In the genomic region with DNA sequence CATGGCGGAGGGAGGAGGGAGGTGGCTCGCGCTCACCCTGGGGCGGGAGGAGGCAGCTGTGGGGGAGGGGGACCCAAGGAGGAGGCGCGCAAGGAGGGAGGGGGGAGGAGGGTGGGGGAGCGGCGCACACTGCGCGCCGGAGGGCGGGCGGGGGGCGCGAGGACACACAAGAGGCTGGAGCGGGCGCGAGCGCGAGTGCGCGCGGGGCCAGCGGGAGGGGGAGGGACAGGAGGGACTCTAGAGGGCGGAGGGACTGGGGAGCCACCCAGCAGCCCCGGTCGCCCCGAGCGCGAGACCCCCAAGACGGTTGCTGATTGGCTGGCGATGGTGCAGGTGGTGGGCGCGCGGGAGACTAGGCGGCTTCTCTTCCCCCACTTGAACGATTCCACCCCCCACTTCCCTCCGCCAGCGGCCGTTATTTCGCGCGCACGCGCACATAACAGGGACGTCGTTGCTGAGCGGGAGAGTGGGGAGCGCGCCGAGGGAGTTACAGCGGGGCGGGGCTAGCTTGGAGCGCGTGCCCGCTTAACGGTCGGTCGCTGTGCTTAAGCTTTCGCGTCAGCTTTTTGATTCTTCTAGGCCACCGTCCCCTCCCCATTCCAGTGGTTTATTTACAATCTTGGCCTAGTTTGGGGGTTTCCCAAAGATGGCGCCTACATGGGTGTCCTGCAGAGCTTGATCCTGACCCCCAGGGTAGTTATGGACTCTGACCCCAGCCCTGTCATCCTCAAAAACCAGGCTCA, we compare ENCODE assay signal across 8 mouse cellular contexts. TPM values are rescaled to one million over a fixed set of nuclear protein-coding genes. Genes with fewer than 3 reads are reported as not detected.
A peak's percentile ranks its signal among the peaks of the same experiment; 100 is the strongest.
DNase-seq lines count a peak whose midpoint lies in the region; ATAC-seq and TF ChIP-seq lines count a peak whose summit lies in the region.

A gene (minus strand): TSS at position 54 of the 743 bp plus-strand sequence.

- H3K36me3 ChIP-seq in forebrain, embryonic 10.5 days (replicated peaks): peaks cover 85% of the 10 kb centered on the region
- H3K36me3 ChIP-seq in heart, embryonic 15.5 days: peaks cover 47% of the 10 kb centered on the region
- peaks cover 73% of the 10 kb centered on the region for H3K36me3 ChIP-seq in liver, embryonic 14.5 days (replicated peaks; ENCODE audit: control insufficient read depth, insufficient read depth, low read depth)
- peaks cover 23% of the 10 kb centered on the region for H3K36me3 ChIP-seq in neural tube, embryonic 11.5 days (ENCODE audit: control insufficient read depth, insufficient read depth, low read length)
- H3K36me3 ChIP-seq in stomach, postnatal 0 days (ENCODE audit: control insufficient read depth, insufficient read depth, low read length): peaks cover 6% of the 10 kb centered on the region; the same call in 1 of the 2 replicates

- H3K4me1 ChIP-seq in forebrain, embryonic 10.5 days: peaks cover 47% of the 10 kb centered on the region
- H3K4me1 ChIP-seq in heart, embryonic 15.5 days (replicated peaks): peaks cover 38% of the 10 kb centered on the region
- peaks cover 35 to 36% of the 10 kb centered on the region in 2 experiments for H3K4me1 ChIP-seq in liver, embryonic 14.5 days (replicated peaks; ENCODE audit: control insufficient read depth in 2 of 2, insufficient read depth in 2 of 2, low read length in 1 of 2)
- H3K4me1 ChIP-seq in neural tube, embryonic 11.5 days (ENCODE audit: control insufficient read depth, insufficient read depth, low read length): peaks cover 34% of the 10 kb centered on the region
- peaks cover 11% of the 10 kb centered on the region for H3K4me1 ChIP-seq in stomach, postnatal 0 days (replicated peaks; ENCODE audit: control insufficient read depth, insufficient read depth)

- H3K9me3 ChIP-seq in forebrain, embryonic 10.5 days: no peaks in the 10 kb centered on the region
- no peaks in the 10 kb centered on the region for H3K9me3 ChIP-seq in heart, embryonic 15.5 days (replicated peaks)
- no peaks in the 10 kb centered on the region for H3K9me3 ChIP-seq in liver, embryonic 14.5 days (ENCODE audit: control insufficient read depth, low read length)
- no peaks in the 10 kb centered on the region for H3K9me3 ChIP-seq in neural tube, embryonic 11.5 days (ENCODE audit: control insufficient read depth, low read length)
- no peaks in the 10 kb centered on the region for H3K9me3 ChIP-seq in stomach, postnatal 0 days (ENCODE audit: control insufficient read depth, low read length)

- peak; percentile 91 for ATAC-seq in heart, embryonic 15.5 days (replicated peaks; ENCODE audit: insufficient number of reproducible peaks, insufficient read depth, low FRiP score, low read depth)
- ATAC-seq in liver, embryonic 14.5 days (ENCODE audit: insufficient read depth): peak; percentile 78
- ATAC-seq in neural tube, embryonic 11.5 days (ENCODE audit: insufficient read depth, low FRiP score, low TSS enrichment): peak; percentile 88
- peak; percentile 86 for ATAC-seq in stomach, postnatal 0 days (ENCODE audit: low FRiP score, low TSS enrichment)

- TF ChIP-seq CTCF in liver, embryonic 14.5 days (IDR thresholded peaks at IDR 0.05; ENCODE audit: low read depth): no peak
- no peak for TF ChIP-seq CTCF in stomach, postnatal 0 days (IDR thresholded peaks at IDR 0.05; ENCODE audit: low read depth)

- WGBS in forebrain, embryonic 10.5 days: under 1% methylated on average over 54 of the region's 63 CpGs
- 1% methylated on average over 31 of the region's 63 CpGs for WGBS in heart, embryonic 15.5 days
- WGBS in liver, embryonic 14.5 days (ENCODE audit: insufficient replicate concordance): 1% methylated on average over 44 of the region's 63 CpGs
- WGBS in neural tube, embryonic 11.5 days: 2% methylated on average over 34 of the region's 63 CpGs
- WGBS in stomach, postnatal 0 days: under 1% methylated on average over 29 of the region's 63 CpGs

- H3K27ac ChIP-seq in forebrain, embryonic 10.5 days: peak within 1 kb of the TSS; percentile 100
- peak within 1 kb of the TSS; percentile 99 for H3K27ac ChIP-seq in heart, embryonic 15.5 days
- peak within 1 kb of the TSS; percentile 89 for H3K27ac ChIP-seq in liver, embryonic 14.5 days
- peak within 1 kb of the TSS; percentile 99 for H3K27ac ChIP-seq in neural tube, embryonic 11.5 days (ENCODE audit: low read depth, low read length)
- H3K27ac ChIP-seq in stomach, postnatal 0 days (replicated peaks): peak within 1 kb of the TSS; percentile 96

- no peaks in the 10 kb centered on the region for H3K27me3 ChIP-seq in forebrain, embryonic 10.5 days (ENCODE audit: poor library complexity, severe bottlenecking)
- no peaks in the 10 kb centered on the region for H3K27me3 ChIP-seq in heart, embryonic 15.5 days
- H3K27me3 ChIP-seq in liver, embryonic 14.5 days (ENCODE audit: control insufficient read depth, insufficient read depth, low read length): no peaks in the 10 kb centered on the region
- no peaks in the 10 kb centered on the region for H3K27me3 ChIP-seq in neural tube, embryonic 11.5 days (ENCODE audit: control insufficient read depth, insufficient read depth, low read length)
- H3K27me3 ChIP-seq in stomach, postnatal 0 days (ENCODE audit: control insufficient read depth, insufficient read depth, low read length): no peaks in the 10 kb centered on the region

- H3K4me3 ChIP-seq in forebrain, embryonic 10.5 days: peak within 1 kb of the TSS; percentile 92
- peak within 1 kb of the TSS; percentile 93 for H3K4me3 ChIP-seq in heart, embryonic 15.5 days
- H3K4me3 ChIP-seq in liver, embryonic 14.5 days (ENCODE audit: insufficient read depth in 1 of 2, low read depth in 2 of 2, low read length in 2 of 2): peak within 1 kb of the TSS; percentile 66 to 95
- peak within 1 kb of the TSS; percentile 99 for H3K4me3 ChIP-seq in neural tube, embryonic 11.5 days (ENCODE audit: low read depth, low read length)
- H3K4me3 ChIP-seq in stomach, postnatal 0 days (ENCODE audit: low read depth, low read length): peak within 1 kb of the TSS; percentile 84

- TF ChIP-seq EP300 in liver, embryonic 14.5 days (IDR thresholded peaks at IDR 0.05; ENCODE audit: low read depth): peak; percentile 61
- TF ChIP-seq EP300 in stomach, postnatal 0 days (optimal IDR thresholded peaks at IDR 0.05): peak; percentile 90

- H3K4me2 ChIP-seq in heart, embryonic 15.5 days: peak within 1 kb of the TSS; percentile 94
- H3K4me2 ChIP-seq in liver, embryonic 14.5 days (ENCODE audit: low read depth): peak within 1 kb of the TSS; percentile 76
- peak within 1 kb of the TSS; percentile 98 for H3K4me2 ChIP-seq in neural tube, embryonic 11.5 days (ENCODE audit: low read depth)
- H3K4me2 ChIP-seq in stomach, postnatal 0 days (replicated peaks; ENCODE audit: low read depth): peak within 1 kb of the TSS; percentile 96

- DNase-seq in CD8-positive naive resting alpha-beta T cell, adult 2 months (ENCODE audit: low read depth in 2 of 2, low spot score in 2 of 2): peak; percentile 97 to 99
- peak; percentile 99 for DNase-seq in c-Kit-positive CD71-negative TER-119-negative erythroid progenitor cells, embryonic 14.5 days (ENCODE audit: low read depth)
- DNase-seq in forebrain, embryonic 10.5 days (ENCODE audit: extremely low spot score, low spot score): peak; percentile 99
- peak; percentile 100 for DNase-seq in kidney, postnatal 25 days
- DNase-seq in liver, embryonic 14.5 days (ENCODE audit: low read depth in 3 of 3, low spot score in 3 of 3): peak; percentile 97 to 98 (median 97)
- DNase-seq in neural tube, embryonic 11.5 days (ENCODE audit: low spot score): peak; percentile 100
- peak; percentile 98 for DNase-seq in stomach, postnatal 0 days (ENCODE audit: low spot score)

- H3K9ac ChIP-seq in heart, embryonic 15.5 days: peak within 1 kb of the TSS; percentile 99
- H3K9ac ChIP-seq in liver, embryonic 14.5 days (replicated peaks): peak within 1 kb of the TSS; percentile 96
- H3K9ac ChIP-seq in neural tube, embryonic 11.5 days (ENCODE audit: low read length): peak within 1 kb of the TSS; percentile 99
- H3K9ac ChIP-seq in stomach, postnatal 0 days (ENCODE audit: low read length): peak within 1 kb of the TSS; percentile 87

RNA-seq across cellular contexts. Expression of the gene that starts here (rescaled TPM):
- 60.2 and 65.7 TPM in 2 replicates for polyA plus RNA-seq in forebrain, embryonic 10.5 days (2016; fragmentation: Nextera tagmentation; extraction: Ambion mirVana)
- 35.6 and 53.7 TPM in 2 replicates for polyA plus RNA-seq in heart, embryonic 15.5 days (2015; fragmentation: Nextera tagmentation; extraction: Ambion mirVana)
- 91.4 and 97.5 TPM in 2 replicates for polyA plus RNA-seq in liver, embryonic 14.5 days (2012; rRNA removed)
- 27.3 and 37.4 TPM in 2 replicates for polyA plus RNA-seq in liver, embryonic 14.5 days (2014; fragmentation: Nextera tagmentation; extraction: Ambion mirVana)
- polyA plus RNA-seq in neural tube, embryonic 11.5 days (2014; fragmentation: Nextera tagmentation; extraction: Ambion mirVana): 90.8 and 94.5 TPM in 2 replicates
- polyA plus RNA-seq in stomach, postnatal 0 days (2015; fragmentation: Nextera tagmentation; extraction: Ambion mirVana): 21.3 and 25.5 TPM in 2 replicates

Comparison
In these comparisons a context has a peak if more than half of its experiments do, and no peak if none do; other contexts are left out.
1. Peak in every context shown above with its lines: DNase-seq, ATAC-seq, H3K4me3 ChIP-seq and H3K27ac ChIP-seq.